Mouse (Mus musculus): ENCODE results near the gene Hspb3.

GRCm38 (mm10) chr13:113699415-113699873, 36.0 kb upstream of the Hspb3 start:
- no peak for TF ChIP-seq POLR2A (IDR thresholded peaks at IDR 0.05; ENCODE audit: low read depth, low read length)
- TF ChIP-seq CTCF (IDR thresholded peaks at IDR 0.05; ENCODE audit: extremely low read depth, insufficient read length, insufficient replicate concordance, low read depth, low read length) = no peak
